Mouse (Mus musculus) kidney, postnatal 0 days (tissue): ENCODE results near the gene Slc4a5. TPM values are rescaled to one million over a fixed set of nuclear protein-coding genes. Genes with fewer than 3 reads are reported as not detected.

Experiments
- ATAC-seq: fragments of 200-750 bp; cut with Nextera tagmentation; replicated peaks from 2 replicates; pipeline ENCODE4 v1.8.0; 2017; ENCODE audit warnings: low read depth, moderate number of reproducible peaks, moderate TSS enrichment, moderate library complexity; ENCODE audit not compliant: low FRiP score
- DNase-seq: peaks from one replicate; pipeline ENCODE4 v3.0.0-alpha.2; 2016; ENCODE audit warnings: low spot score
- H3K27ac ChIP-seq: fragments of 300-500 bp; sonication (generic); 2 replicates; pipeline ENCODE4 v1.5.1; 2014; ENCODE audit warnings: mild to moderate bottlenecking
- H3K27me3 ChIP-seq: fragments of 300-500 bp; sonication (generic); 2 replicates; pipeline ENCODE4 v1.6.1; 2014; ENCODE audit warnings: low read length, mixed read lengths; ENCODE audit not compliant: insufficient read depth
- H3K36me3 ChIP-seq: fragments of 300-500 bp; sonication (generic); 2 replicates; pipeline ENCODE4 v1.6.1; 2014; ENCODE audit warnings: low read length, mixed read lengths; ENCODE audit not compliant: insufficient read depth
- H3K4me1 ChIP-seq: fragments of 300-500 bp; sonication (generic); replicated peaks from 2 replicates; pipeline ENCODE4 v1.6.1; 2014; ENCODE audit warnings: antibody characterized with exemption, low read length, mixed read lengths; ENCODE audit not compliant: insufficient read depth
- H3K4me2 ChIP-seq: fragments of 300-500 bp; sonication (generic); 2 replicates; pipeline ENCODE4 v1.6.1; 2014; ENCODE audit warnings: mild to moderate bottlenecking, low read length, moderate library complexity, mixed read lengths
- H3K4me3 ChIP-seq: fragments of 300-500 bp; sonication (generic); replicated peaks from 2 replicates; pipeline ENCODE4 v1.5.1; 2014; ENCODE audit warnings: low read depth, low read length
- H3K9ac ChIP-seq: fragments of 300-500 bp; sonication (generic); 2 replicates; pipeline ENCODE4 v1.6.1; 2014; ENCODE audit warnings: low read depth, low read length
- H3K9me3 ChIP-seq: fragments of 300-500 bp; sonication (generic); replicated peaks from 2 replicates; pipeline ENCODE4 v1.6.1; 2016; ENCODE audit warnings: low read length, inconsistent platforms, mixed read lengths
- CTCF ChIP-seq: IDR thresholded peaks from 2 replicates; pipeline ENCODE4 v1.5.1; 2016; ENCODE audit warnings: antibody characterized with exemption, low read depth, mild to moderate bottlenecking, moderate library complexity
- WGBS: fragments of 180-500 bp; shearing (Covaris S2); extraction: QIAGEN DNeasy Blood & Tissue Kit; methylation state at CpG from one replicate; pipeline ENCODE4 v1.1.7; 2014; 5-methylcytosine and 5-hydroxymethylcytosine counted together
- polyA plus RNA-seq: library from polyadenylated mRNA; unstranded; fragments of >200 nt; fragmentation: Nextera tagmentation; extraction: Ambion mirVana; gene quantifications from 2 replicates; pipeline ENCODE4 v1.2.1, GENCODE M21; 2015

Gene Slc4a5
- polyA plus RNA-seq, 1 experiment from 2014 or later, result 0.86 TPM

- no peaks in the 10 kb centered on the region for H3K36me3 ChIP-seq
- no peak overlapping the region for H3K9ac ChIP-seq
- H3K4me1 ChIP-seq, result no peaks in the 10 kb centered on the region
- TF ChIP-seq CTCF, result peak; percentile 95
- H3K4me3 ChIP-seq, result no peak overlapping the region
- H3K27ac ChIP-seq, result no peak overlapping the region
- ATAC-seq (peak; percentile 66), DNase-seq (peak; percentile 85)
- 20% methylated on average over 7 of the region's 7 CpGs for WGBS
- no peaks in the 10 kb centered on the region for H3K27me3 ChIP-seq
- H3K4me2 ChIP-seq, result no peak overlapping the region
- no peaks in the 10 kb centered on the region for H3K9me3 ChIP-seq
Observed at GRCm38 (mm10) chr6:83215002-83215666, 4.5 kb upstream of the Slc4a5 start.

GRCm38 (mm10) chr6:83231486-83231885 is 11.9 kb downstream of the Slc4a5 start:
- Histone ChIP-seq H3K9ac (no peak overlapping the region), H3K27ac (no peak overlapping the region), H3K4me1 (peaks cover 9% of the 10 kb centered on the region), H3K9me3 (no peaks in the 10 kb centered on the region), H3K36me3 (no peaks in the 10 kb centered on the region), H3K4me2 (no peak overlapping the region), H3K27me3 (no peaks in the 10 kb centered on the region), H3K4me3 (no peak overlapping the region)
- ATAC-seq, result no peak
- TF ChIP-seq CTCF, result no peak
- DNase-seq, result no peak
- 41% methylated on average over 2 of the region's 2 CpGs for WGBS

DNA sequence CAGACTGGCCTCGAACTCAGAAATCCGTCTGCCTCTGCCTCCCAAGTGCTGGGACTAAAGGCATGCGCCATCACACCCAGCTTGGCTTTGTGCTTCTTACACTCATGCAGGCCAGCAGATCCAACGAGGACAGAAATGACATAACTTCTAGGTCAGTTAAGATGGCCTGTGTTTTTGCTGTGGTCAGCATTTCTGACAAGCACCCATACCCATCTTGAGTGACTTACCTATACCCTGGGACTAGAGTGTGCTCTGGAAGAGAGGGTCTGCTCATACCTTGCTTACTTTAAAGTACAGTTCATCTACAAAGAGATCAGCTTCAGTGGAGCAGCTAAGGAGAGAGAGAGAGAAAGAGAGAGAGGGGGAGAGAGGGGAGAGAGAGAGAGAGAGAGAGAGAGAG is 13.7 kb downstream of the Slc4a5 start:
- H3K27ac ChIP-seq, result no peak overlapping the region
- ATAC-seq (no peak), DNase-seq (no peak)
- no peaks in the 10 kb centered on the region for H3K9me3 ChIP-seq
- H3K4me1 ChIP-seq, result peaks cover 14% of the 10 kb centered on the region
- no peak overlapping the region for H3K9ac ChIP-seq
- WGBS, result 74% methylated on average over 4 of the region's 4 CpGs
- H3K36me3 ChIP-seq, result no peaks in the 10 kb centered on the region
- H3K4me2 ChIP-seq, result no peak overlapping the region
- TF ChIP-seq CTCF, result no peak
- H3K27me3 ChIP-seq, result no peaks in the 10 kb centered on the region
- no peak overlapping the region for H3K4me3 ChIP-seq

GRCm38 (mm10) chr6:83234280-83234741 is 14.7 kb downstream of the Slc4a5 start:
- peak overlapping the region; percentile 40; the same call in 1 of the 2 replicates for H3K9ac ChIP-seq
- H3K4me3 ChIP-seq, result no peak overlapping the region
- peak; percentile 36 for DNase-seq
- H3K4me1 ChIP-seq, result peaks cover 14% of the 10 kb centered on the region
- no peaks in the 10 kb centered on the region for H3K36me3 ChIP-seq
- H3K9me3 ChIP-seq, result no peaks in the 10 kb centered on the region
- peak overlapping the region; percentile 72 for H3K27ac ChIP-seq
- TF ChIP-seq CTCF, result no peak
- peak; percentile 65 for ATAC-seq
- 4% methylated on average over 14 of the region's 14 CpGs for WGBS
- H3K4me2 ChIP-seq, result peak overlapping the region; percentile 42
- 0 out of 2 replicates have a peak, but pooled peaks cover 3% of the 10 kb centered on the region for H3K27me3 ChIP-seq

GRCm38 (mm10) chr6:83237123-83237522 is 17.5 kb downstream of the Slc4a5 start:
- Histone ChIP-seq H3K4me2 (peak overlapping the region; percentile 33), H3K4me1 (peaks cover 14% of the 10 kb centered on the region), H3K9ac (no peak overlapping the region), H3K4me3 (no peak overlapping the region), H3K36me3 (no peaks in the 10 kb centered on the region), H3K27ac (0 out of 2 replicates have a peak overlapping the region, but pooled peaks have one; percentile 6), H3K9me3 (no peaks in the 10 kb centered on the region), H3K27me3 (0 out of 2 replicates have a peak, but pooled peaks cover 3% of the 10 kb centered on the region)
- WGBS, result 2% methylated on average over 7 of the region's 9 CpGs
- ATAC-seq (peak; percentile 87; the same call in 1 of the 2 replicates), DNase-seq (peak; percentile 11)
- no peak for TF ChIP-seq CTCF

GRCm38 (mm10) chr6:83244422-83245061 is 24.9 kb downstream of the Slc4a5 start:
- no peaks in the 10 kb centered on the region; the same call in 1 of the 2 replicates for H3K4me1 ChIP-seq
- DNase-seq (peak; percentile 50), ATAC-seq (no peak)
- H3K9me3 ChIP-seq, result no peaks in the 10 kb centered on the region
- H3K4me3 ChIP-seq, result no peak overlapping the region
- TF ChIP-seq CTCF, result no peak
- H3K4me2 ChIP-seq, result no peak overlapping the region
- H3K27ac ChIP-seq, result no peak overlapping the region
- no peaks in the 10 kb centered on the region for H3K36me3 ChIP-seq
- 22% methylated on average over 10 of the region's 10 CpGs for WGBS
- no peaks in the 10 kb centered on the region for H3K27me3 ChIP-seq
- H3K9ac ChIP-seq, result no peak overlapping the region
